ENCODE assay signal across 13 mouse cellular contexts in the genomic region with DNA sequence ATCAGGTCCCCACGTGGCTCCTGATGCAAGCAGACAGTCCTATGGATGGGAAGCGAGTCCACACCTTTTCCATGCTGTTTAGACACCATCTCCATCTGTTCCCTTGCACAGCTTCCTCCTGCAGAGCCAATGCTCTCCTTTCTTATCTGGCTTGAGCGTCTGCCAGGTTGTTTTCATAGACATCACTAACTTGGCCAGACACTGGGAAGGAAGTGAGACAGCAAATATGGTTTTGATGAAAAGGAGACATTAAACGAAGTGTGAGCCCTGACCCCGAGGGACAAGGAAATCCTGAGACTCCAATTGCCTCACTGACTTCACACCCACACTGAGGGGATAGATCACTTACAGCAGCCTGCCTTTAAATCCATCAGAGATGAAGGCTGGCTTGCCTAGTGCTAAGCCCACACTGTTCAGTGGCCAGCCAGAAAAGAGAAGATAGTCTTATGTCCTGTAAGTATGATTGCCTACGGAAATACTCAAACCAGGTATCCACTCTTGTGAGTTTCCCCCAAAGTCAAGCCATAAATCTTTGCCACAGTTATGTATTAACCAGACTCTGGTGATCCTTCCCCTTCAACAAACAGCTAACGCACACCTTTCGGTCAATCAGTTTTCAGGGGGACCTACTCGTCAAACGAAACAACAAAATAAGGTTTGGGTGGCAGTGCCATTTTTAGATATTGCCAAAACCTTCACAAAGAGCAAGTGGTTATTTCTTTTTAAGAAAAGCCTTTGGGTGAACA.
DNase-seq lines count a peak whose midpoint lies in the region; ATAC-seq and TF ChIP-seq lines count a peak whose summit lies in the region.
"Had no signal": no experiment of that assay in that cellular context is flagged by ENCODE, and none has a peak within 500 bp of the region (broad histone marks: within the 10 kb centered on the region; RNA-seq: fewer than 3 reads in every experiment).

No protein-coding gene starts in this region.

- H3K27me3 ChIP-seq in hindbrain, embryonic 12.5 days, result no peaks in the 10 kb centered on the region
- H3K27me3 ChIP-seq: hindbrain, embryonic 15.5 days; limb, embryonic 12.5 days had no signal

- intact Hi-C loops in left cerebral cortex, postnatal 10 days (cut with DNase I), result no loop called here
- intact Hi-C loops in left cerebral cortex, adult 2 months (cut with DNase I), result no loop called here

- no peaks in the 10 kb centered on the region for H3K9me3 ChIP-seq in hindbrain, embryonic 12.5 days (replicated peaks)
- H3K9me3 ChIP-seq: hindbrain, embryonic 15.5 days; limb, embryonic 12.5 days had no signal

- H3K9ac ChIP-seq in hindbrain, embryonic 12.5 days, result no peak overlapping the region
- H3K9ac ChIP-seq: hindbrain, embryonic 15.5 days; limb, embryonic 12.5 days had no signal

- no peak overlapping the region for H3K4me3 ChIP-seq in left cerebral cortex, adult 2 months
- no peak overlapping the region for H3K4me3 ChIP-seq in hindbrain, embryonic 12.5 days
- H3K4me3 ChIP-seq: erythroblast, embryonic 14.5 days; hindbrain, embryonic 15.5 days; limb, embryonic 12.5 days had no signal

- peak; percentile 88 for ATAC-seq in common myeloid progenitor, adult 5-6 weeks (replicated peaks; ENCODE audit: low read depth, poor library complexity, severe bottlenecking)
- ATAC-seq in hindbrain, embryonic 12.5 days (ENCODE audit: low FRiP score), result no peak

- H3K4me2 ChIP-seq in hindbrain, embryonic 12.5 days (replicated peaks), result no peak overlapping the region
- H3K4me2 ChIP-seq: hindbrain, embryonic 15.5 days; limb, embryonic 12.5 days had no signal

- WGBS in hindbrain, embryonic 12.5 days, result 84% methylated on average over 10 of the region's 10 CpGs

- peak; percentile 5 to 8 for DNase-seq in cerebellum, postnatal 36 days
- DNase-seq in cerebellum, postnatal 4 days (ENCODE audit: low spot score in 2 of 2), result no peak
- peak; percentile 35 for DNase-seq in left cerebral cortex, postnatal 10 days (ENCODE audit: extremely low spot score in 1 of 2, low spot score in 2 of 2)
- no peak for DNase-seq in left cerebral cortex, adult 2 months (ENCODE audit: extremely low spot score in 1 of 2, low spot score in 2 of 2)
- DNase-seq in lung, postnatal 10 days, result peak; percentile 19
- DNase-seq in adrenal gland, adult 2 months, result no peak
- DNase-seq: gastrocnemius, postnatal 25 days; retina, postnatal 1 day had no signal

- H3K27ac ChIP-seq in left cerebral cortex, adult 2 months, result no peak overlapping the region
- H3K27ac ChIP-seq in hindbrain, embryonic 12.5 days, result no peak overlapping the region
- H3K27ac ChIP-seq: hindbrain, embryonic 15.5 days; limb, embryonic 12.5 days had no signal

- no peak for TF ChIP-seq CTCF in left cerebral cortex, adult 2 months (IDR thresholded peaks at IDR 0.05)

- H3K4me1 ChIP-seq in hindbrain, embryonic 12.5 days, result peaks cover 3% of the 10 kb centered on the region; the same call in 1 of the 2 replicates

- H3K36me3 ChIP-seq in hindbrain, embryonic 12.5 days, result no peaks in the 10 kb centered on the region
- H3K36me3 ChIP-seq: hindbrain, embryonic 15.5 days; limb, embryonic 12.5 days had no signal

Comparison
In these comparisons a context has a peak if more than half of its experiments do, and no peak if none do; other contexts are left out.
1. DNase-seq: peak in cerebellum, postnatal 36 days (2 of 2), left cerebral cortex, postnatal 10 days (2 of 2) and lung, postnatal 10 days (single experiment); none in cerebellum, postnatal 4 days (0 of 2), left cerebral cortex, adult 2 months (0 of 2) and adrenal gland, adult 2 months (single experiment).